Mouse (Mus musculus) frontal cortex, postnatal 25 days (tissue): ENCODE data around the gene Gm10198.

Experiments used
- DNase-seq, 2 experiments: peaks; one replicate each; pipeline ENCODE4 v3.0.0; 2022; ENCODE audit warnings: low spot score in 2 of 2

The Gm10198 gene

DNA sequence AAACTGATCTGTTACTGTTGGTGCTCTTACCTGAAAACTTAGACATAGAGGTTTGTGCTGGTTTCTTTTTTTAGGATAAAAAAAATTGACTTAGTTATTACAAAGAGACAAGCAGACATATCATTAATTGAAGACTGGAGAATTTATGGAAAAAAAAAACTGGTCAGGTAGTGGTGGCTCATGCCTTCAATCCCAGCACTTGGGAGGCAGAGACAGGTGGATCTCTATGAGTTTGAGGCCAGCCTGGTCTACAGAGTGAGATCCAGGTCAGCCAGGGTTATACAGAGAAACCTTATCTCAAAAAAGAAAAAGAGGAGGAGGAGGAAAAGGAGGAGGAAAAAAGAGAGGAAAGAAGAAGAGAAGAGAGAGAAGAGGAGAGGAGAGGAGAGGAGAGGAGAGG, at the start of gene Gm10198:
Gm10198 (plus strand) TSS at position 301 of the 400 bp plus-strand sequence.
- DNase-seq: no peak

- no peak for DNase-seq
Observed at GRCm38 (mm10) chr13:111545286-111545685, 47.3 kb upstream of the Gm10198 start.

DNA sequence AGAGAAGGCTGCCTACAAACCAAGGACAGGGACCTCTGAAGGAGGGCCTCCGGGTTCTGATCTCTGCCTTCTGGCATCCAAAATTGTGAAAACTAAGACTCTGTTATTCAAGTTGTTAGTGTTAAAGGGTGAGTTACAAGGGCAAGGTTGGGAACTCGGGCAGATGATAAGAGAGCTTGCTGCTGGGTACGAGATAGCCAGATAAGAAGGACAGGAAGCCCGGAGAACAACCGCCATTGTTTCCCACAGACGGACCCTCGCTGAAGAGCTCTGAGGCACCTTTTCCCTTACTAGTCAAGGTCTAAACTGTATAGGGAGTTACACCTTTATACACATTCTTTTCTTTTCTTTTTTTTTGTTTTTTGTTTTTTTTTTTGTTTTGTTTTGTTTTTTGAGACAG, 39.8 kb upstream of the Gm10198 start:
- DNase-seq: no peak

- DNase-seq: no peak
Observed at GRCm38 (mm10) chr13:111553182-111553581, 39.4 kb upstream of the Gm10198 start.

DNA sequence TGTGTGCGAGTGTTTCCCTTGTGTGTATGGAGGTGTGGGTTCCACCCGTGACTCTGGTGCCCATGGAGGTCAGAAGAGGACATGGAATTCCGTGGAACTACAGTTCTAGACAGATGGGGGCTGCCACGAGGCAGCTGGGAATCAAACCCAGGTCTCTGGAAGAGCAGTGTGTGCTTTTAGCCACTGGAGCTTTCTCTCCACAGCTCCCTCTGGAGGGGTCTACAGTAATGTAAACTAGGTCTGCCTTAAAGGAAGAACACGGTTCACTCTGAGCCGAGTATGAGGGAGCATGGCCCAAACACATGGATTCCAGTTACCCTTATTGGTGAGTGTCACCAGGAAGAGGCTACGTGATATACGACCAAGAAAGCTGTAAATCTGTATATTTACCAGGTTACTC, 38.6 kb upstream of the Gm10198 start:
- no peak for DNase-seq

DNA sequence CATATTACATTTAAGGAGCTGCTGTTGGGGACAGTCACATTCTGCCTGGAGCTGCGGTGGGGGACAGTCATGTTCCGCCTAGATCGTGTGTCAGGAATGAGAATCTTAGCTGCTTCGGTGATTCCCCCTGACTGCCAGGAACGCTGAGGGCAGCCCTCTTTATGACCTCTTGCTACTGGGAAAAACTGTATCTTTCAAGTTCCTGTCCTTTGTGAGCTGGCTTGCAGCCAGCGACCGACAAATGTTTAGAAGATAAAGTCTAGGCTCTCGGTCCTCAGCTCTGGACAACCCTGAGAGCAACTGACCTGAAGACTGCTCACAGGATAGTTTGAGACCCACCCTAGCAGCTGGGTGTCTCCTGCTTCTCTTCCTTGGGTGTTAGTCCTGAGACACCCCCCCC, 37.3 kb upstream of the Gm10198 start:
- DNase-seq: no peak

- DNase-seq: no peak
Observed at GRCm38 (mm10) chr13:111556375-111556774, 36.2 kb upstream of the Gm10198 start.

DNA sequence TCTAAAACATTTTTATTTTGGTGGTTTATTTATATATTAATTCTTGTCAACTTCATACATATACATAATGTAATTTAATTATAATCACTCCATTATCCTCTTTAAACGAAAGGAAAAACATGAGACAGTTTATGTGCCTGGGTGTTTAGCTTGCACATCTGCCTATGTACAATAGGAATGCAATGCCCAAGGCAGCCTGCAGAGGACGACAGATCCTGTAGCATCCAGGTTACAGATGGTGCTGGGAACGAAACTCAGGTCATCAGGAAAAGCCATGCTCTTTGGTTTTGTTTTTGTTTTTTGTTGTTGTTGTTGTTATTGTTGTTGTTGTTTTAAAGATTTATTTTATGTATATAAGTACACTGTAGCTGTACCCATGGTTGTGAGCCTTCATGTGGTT, 32.4 kb upstream of the Gm10198 start:
- DNase-seq: no peak

- DNase-seq: no peak
Observed at GRCm38 (mm10) chr13:111562595-111562994, 30.0 kb upstream of the Gm10198 start.

DNA sequence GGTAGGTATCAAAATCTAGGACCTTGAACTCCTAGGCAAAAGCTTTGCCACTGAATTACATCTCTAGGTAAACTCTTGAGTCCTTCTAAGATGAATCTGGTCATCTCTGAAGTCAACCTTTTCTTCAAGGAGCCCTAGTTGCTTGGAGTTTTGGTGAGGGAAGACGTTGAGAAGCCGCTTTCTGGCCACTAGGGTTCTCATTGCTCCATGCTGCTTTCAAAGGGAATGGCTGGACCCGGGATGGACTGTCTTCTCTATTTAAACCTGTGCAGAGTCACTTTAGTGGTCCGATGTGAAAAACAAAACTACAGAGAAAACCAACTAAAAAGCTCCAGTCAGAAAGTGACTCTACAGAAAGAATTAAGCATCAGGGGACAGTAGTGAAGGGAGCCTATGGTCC, 18.4 kb upstream of the Gm10198 start:
- no peak for DNase-seq

DNA sequence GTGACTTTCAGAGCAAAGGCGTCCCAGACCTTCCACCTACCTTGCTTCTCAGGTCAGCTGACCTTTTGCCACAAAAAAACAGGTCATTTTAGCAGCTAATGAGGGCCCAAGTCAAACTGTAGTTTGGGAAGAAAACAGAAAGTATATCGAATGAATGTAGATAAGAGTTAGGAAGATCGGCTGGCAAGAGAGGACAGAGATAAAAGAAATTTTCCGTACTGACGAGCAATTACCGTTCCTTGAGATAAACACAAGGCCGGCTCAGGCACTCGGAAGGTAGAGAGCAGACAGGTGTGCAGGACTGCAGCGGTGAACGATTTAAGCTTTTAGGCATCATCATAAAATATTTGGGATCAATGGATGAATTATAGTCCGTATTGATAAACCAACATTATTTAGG, 15.4 kb upstream of the Gm10198 start:
- no peak for DNase-seq

- DNase-seq: no peak
Observed at GRCm38 (mm10) chr13:111580054-111580453, 12.5 kb upstream of the Gm10198 start.

DNA sequence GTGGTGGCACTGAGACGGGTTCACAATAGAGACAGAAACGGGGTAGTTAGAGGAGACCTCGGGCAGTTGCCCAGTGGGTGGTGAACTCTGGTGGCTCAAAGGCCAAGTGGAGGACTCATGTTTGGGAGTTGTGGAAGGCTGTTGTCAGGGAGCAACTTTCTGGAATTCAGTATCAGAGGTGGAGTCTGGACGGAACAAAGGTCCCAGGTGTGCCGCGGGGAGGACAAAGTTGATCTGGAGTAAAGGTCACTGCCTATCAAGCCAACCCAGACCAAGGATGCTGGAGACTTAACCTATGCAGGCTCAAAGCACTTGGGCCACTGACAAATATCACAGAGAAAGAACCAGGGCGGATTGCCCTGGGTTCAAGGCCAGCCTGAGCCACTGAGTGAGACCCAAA, 5.5 kb downstream of the Gm10198 start:
- DNase-seq: no peak

DNA sequence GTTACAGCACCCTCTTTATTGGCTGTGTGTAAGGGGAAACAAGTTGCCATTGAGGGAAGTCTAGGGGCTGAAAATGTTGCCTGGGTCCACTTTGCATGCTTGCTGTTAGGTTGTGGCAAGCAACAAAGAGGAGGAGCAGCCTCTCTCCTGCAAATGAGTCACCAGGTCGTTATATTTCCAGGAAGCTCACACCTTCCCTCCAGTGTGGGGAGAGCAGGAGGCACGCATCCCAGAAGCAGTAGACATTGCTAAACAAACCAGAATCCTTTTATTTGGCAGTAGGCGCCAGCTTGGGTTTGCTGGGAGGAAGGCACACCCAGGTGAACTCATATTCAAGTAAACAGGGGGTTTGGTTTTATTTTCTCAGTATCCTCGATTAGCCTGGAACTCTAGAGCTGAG, 8.8 kb downstream of the Gm10198 start:
- no peak for DNase-seq

- DNase-seq: no peak
Observed at GRCm38 (mm10) chr13:111604826-111605225, 12.2 kb downstream of the Gm10198 start.

DNA sequence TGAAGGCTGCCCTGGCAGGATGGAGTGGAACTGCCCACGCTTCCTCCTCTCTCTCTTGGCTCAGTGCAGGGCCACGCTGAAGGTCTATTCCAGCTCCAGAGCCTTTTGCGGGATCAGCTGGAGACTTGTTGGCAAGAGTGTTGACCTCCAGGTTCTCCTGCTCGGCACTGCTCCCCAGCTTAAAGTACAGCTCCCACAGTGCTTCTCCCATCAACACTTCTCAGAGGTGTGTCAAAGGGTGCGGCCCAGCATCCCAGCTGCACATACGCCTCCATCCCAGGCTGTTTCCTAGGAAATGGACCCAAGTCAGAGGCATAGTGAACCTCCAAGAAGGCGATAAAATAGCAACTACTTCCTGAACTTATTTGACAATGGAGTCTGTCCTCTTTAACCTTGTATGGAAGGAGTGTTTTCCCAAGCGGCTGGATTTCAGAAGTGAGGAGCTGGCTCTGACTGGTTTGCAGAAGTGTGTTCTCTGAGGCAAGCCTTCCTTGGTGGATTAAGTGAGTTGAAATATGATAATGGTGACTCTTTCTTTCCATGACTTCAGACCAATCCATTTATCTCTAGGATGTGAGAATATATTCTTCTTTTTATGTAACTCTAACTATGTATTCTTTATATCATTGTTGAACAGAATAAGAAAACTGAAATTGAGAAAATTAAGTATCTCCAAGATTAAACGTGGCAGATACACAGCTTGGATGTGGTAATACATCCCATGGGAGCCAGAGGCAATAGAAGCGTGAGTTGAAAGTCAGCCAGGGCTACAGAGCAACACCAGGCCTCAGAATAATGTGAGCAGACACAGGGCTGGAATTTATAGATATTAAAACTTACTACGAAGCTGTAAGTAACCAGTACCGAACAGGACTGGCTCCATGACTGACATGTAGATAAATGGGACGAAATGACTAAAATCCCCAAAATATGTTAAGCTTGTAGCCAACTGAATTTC, 23.9 kb downstream of the Gm10198 start:
- no peak for DNase-seq

DNA sequence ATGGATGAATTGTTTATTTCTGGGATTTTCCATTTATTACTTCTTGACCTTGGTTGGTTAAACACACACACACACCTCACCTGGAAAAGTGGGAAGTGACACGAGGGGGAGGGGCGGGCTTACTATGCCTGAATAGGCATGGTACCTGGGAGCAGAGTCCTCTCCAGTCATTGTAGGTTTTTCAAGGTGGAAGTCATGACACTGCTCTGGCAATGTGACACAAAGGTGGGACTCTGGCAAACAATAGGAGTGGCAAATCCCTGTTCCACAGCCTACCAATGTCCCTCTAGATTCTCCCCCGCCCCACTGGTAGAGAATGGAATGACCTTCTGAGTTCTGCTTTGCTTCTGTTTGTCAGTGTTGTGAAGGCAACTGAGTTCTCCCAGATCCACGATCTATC, 27.8 kb downstream of the Gm10198 start:
- no peak for DNase-seq

DNA sequence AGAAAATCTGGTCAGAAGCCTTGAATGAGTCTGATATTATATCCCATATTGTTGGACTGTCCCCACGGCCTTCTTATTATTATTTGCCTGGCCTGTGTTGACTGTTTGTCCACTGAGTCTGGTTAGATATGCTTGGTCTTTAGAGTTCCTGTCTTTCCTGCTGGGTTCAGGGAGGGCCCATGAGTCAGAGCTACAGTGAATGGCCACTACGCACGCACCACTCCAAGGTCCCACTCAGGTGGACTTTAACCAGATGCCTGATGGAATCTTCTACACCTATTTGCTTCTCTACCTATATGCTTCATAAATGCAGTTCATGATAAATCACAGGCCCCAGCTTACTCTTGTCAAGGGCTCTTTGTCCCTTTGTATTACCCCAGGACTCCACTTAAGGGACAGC, 29.8 kb downstream of the Gm10198 start:
- DNase-seq: no peak

GRCm38 (mm10) chr13:111623112-111623511, 30.5 kb downstream of the Gm10198 start:
- DNase-seq: no peak

DNA sequence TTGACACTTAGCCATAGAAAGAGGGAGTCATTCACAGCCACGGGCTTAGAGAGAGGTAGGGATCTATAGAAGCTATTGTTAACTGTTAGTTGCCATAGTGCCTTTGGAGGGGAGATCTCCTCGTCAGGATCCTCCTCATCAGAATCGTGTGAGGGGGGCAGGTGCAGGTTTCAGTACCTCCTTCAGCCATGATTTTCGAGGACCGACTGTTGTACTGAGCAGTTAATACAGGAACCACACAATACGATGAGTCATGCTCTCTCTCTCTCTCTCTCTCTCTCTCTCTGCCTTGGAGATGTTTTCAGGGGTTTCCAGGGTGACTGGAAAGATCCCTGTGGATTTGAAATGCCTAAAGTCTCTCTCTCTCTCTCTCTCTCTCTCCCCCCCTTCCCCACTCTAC, 31.5 kb downstream of the Gm10198 start:
- no peak for DNase-seq

- no peak for DNase-seq
Observed at GRCm38 (mm10) chr13:111634163-111635160, 41.9 kb downstream of the Gm10198 start.

DNA sequence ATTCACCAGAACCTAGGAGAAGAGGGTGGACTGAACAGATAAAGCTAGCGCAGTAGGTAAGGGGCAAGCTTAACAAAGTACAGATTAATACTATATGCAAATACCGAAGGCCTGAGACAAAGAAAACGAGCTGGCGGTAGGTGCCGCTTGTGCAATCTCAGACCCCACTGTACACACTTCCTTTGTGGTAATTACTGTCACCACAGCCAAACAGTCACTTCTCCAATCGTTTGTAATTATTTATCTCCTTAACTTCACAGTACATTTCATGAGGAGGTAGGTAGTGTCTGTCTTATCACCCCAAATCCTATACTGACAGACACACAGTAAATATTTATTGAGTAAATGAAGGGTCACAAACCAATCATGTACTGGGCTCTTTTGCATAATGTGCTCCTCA, 47.7 kb downstream of the Gm10198 start:
- no peak for DNase-seq
